Mouse (Mus musculus) G1E (cell line): Measurements from ENCODE around the gene Stab2. TPM values are rescaled to one million over a fixed set of nuclear protein-coding genes. Genes with fewer than 3 reads are reported as not detected.

Source experiments
- ATAC-seq: 2 replicates; pipeline ENCODE4 v1.8.0; 2016; ENCODE audit warnings: mild to moderate bottlenecking; ENCODE audit not compliant: insufficient number of reproducible peaks, poor library complexity, low FRiP score, severe bottlenecking; ENCODE audit errors: extremely low read depth
- DNase-seq: peaks from one replicate; pipeline ENCODE4 v3.0.0; 2012; ENCODE audit warnings: low spot score
- H3K27me3 ChIP-seq: 2 replicates; pipeline ENCODE4 v1.6.1; 2012; ENCODE audit warnings: mild to moderate bottlenecking, low read length, inconsistent platforms; ENCODE audit not compliant: insufficient read depth
- H3K36me3 ChIP-seq: replicated peaks from 2 replicates; pipeline ENCODE3; 2012; ENCODE audit warnings: mild to moderate bottlenecking, inconsistent platforms
- H3K4me1 ChIP-seq: 2 replicates; pipeline ENCODE4 v1.6.1; 2012; ENCODE audit warnings: low read depth, low read length, inconsistent platforms, mixed read lengths; ENCODE audit not compliant: insufficient read depth
- H3K4me3 ChIP-seq: 2 replicates; pipeline ENCODE4 v1.5.1; 2012; ENCODE audit warnings: low read depth, mild to moderate bottlenecking, inconsistent platforms, low read length, moderate library complexity, mixed read lengths
- H3K9me3 ChIP-seq: replicated peaks from 2 replicates; pipeline ENCODE4 v1.6.1; 2012; ENCODE audit warnings: inconsistent platforms
- CTCF ChIP-seq: IDR thresholded peaks from 2 replicates; pipeline ENCODE4 v1.5.1; 2012; ENCODE audit warnings: low read depth, low read length, inconsistent platforms, mixed read lengths
- GATA1 ChIP-seq: IDR thresholded peaks from 2 replicates; pipeline ENCODE4 v1.6.1; 2012; ENCODE audit warnings: borderline replicate concordance, low read length, inconsistent platforms, mixed read lengths
- GATA2 ChIP-seq: IDR thresholded peaks from 2 replicates; pipeline ENCODE4 v1.6.1; 2012; ENCODE audit warnings: low read depth, low read length, inconsistent platforms, borderline replicate concordance
- POLR2AphosphoS5 ChIP-seq: IDR thresholded peaks from 2 replicates; pipeline ENCODE4 v1.6.1; 2012; ENCODE audit warnings: low read depth, low read length, inconsistent platforms; ENCODE audit not compliant: insufficient replicate concordance
- TAL1 ChIP-seq: conservative IDR thresholded peaks from 2 replicates; pipeline ENCODE4 v1.6.1; 2012; ENCODE audit warnings: low read depth, low read length, inconsistent platforms, mixed read lengths
- polyA plus RNA-seq: library from polyadenylated mRNA; stranded (reverse); fragments of >175 nt; gene quantifications from 2 replicates; pipeline ENCODE4 v1.2.3, GENCODE M21; 2012
- total RNA-seq, 2 experiments: library from RNA; stranded (forward) in 1 of 2; stranded (reverse) in 1 of 2; fragments of 200-1000 nt in 1 of 2; fragments of >200 nt in 1 of 2; fragmentation: Nextera tagmentation in 1 of 2; gene quantifications; 2 replicates each; pipeline ENCODE4 v1.2.3; 2014 to 2017

The Stab2 gene
- total and polyA plus RNA-seq, 3 experiments = under 0.01 to 29.7 TPM; not detected in 1

DNA sequence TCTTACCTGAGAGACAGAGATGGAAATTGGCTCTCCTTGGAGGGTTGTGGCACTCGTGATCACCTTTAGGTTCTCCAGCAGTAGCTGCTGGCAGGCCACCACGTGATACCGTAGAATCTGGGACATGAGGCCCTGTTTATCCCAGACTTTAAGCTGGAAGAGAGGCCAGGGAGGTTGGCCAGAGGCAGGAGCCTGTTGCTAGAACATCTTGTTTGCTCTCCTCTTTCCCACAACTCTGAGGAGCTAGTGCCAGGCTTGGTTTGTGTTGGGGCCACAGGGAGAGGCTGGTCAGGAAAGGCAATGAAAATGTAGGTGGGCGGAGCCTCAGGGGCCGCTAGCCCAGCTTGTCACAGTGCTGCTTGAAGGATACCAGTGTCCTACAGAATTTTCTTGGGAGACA is 135.2 kb downstream of the Stab2 start:
- H3K4me1 ChIP-seq = no peaks in the 10 kb centered on the region
- no peaks in the 10 kb centered on the region for H3K9me3 ChIP-seq
- no peak for TF ChIP-seq POLR2AphosphoS5
- TF ChIP-seq CTCF = no peak
- TF ChIP-seq GATA2 = no peak
- TF ChIP-seq TAL1 = no peak
- no peak for TF ChIP-seq GATA1
- H3K36me3 ChIP-seq = no peaks in the 10 kb centered on the region
- DNase-seq (no peak), ATAC-seq (no peak)
- no peak overlapping the region for H3K4me3 ChIP-seq
- H3K27me3 ChIP-seq = no peaks in the 10 kb centered on the region

DNA sequence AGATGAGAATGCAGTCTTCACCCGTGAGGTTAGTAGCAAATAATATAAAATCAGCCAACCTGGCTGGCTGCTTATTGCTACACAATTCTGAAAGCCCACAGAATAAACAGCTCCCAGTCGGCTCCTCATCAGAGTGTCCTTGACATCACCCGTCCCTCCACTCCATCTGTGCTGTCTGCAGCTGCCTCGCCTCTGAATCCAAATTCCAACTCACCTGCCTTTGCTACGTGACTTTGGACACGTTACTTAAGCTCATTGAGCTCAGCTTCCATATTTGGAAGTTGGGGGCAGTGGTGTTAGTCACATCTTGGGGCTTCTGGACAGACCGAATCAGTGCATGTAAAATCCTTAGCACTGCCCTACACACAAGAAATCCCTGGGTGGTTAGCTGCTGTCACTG is 135.7 kb downstream of the Stab2 start:
- Histone ChIP-seq H3K36me3 (no peaks in the 10 kb centered on the region), H3K9me3 (no peaks in the 10 kb centered on the region), H3K27me3 (no peaks in the 10 kb centered on the region), H3K4me1 (no peaks in the 10 kb centered on the region), H3K4me3 (no peak overlapping the region)
- ATAC-seq = no peak
- TF ChIP-seq TAL1 = no peak
- no peak for TF ChIP-seq CTCF
- no peak for TF ChIP-seq POLR2AphosphoS5
- no peak for TF ChIP-seq GATA1
- TF ChIP-seq GATA2 = no peak
- no peak for DNase-seq

- no peaks in the 10 kb centered on the region for H3K4me1 ChIP-seq
- H3K36me3 ChIP-seq = no peaks in the 10 kb centered on the region
- no peak for DNase-seq
- no peaks in the 10 kb centered on the region for H3K27me3 ChIP-seq
- H3K4me3 ChIP-seq = no peak overlapping the region
- TF ChIP-seq GATA2 = no peak
- no peak for TF ChIP-seq GATA1
- no peak for TF ChIP-seq TAL1
- peak; percentile 55 for TF ChIP-seq CTCF
- TF ChIP-seq POLR2AphosphoS5 = no peak
- no peaks in the 10 kb centered on the region for H3K9me3 ChIP-seq
- no peak for ATAC-seq
Measured at GRCm38 (mm10) chr10:86863429-86863828, 144.4 kb downstream of the Stab2 start.

- no peak for DNase-seq
- no peaks in the 10 kb centered on the region for H3K4me1 ChIP-seq
Measured at GRCm38 (mm10) chr10:86862496-86862895, 145.3 kb downstream of the Stab2 start.

DNA sequence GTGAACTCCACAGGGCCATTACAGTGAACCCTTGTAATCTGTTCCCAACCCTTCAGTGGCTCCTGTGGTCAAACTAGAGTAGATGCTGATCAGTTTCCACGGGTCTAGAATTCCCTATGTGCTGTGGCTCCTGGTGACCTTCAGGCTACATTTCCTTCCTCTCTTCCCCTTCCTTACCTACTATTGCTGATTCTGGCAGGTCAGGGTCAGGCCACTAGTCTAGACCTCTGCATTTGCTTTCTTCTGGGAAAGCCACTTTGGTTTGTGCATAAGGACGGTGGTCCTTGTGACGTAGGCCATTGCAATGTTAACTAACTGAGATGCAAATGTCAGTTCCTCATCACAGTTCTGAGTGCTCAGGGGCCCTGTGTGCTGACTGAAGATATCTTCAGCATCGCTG is 147.4 kb downstream of the Stab2 start:
- ATAC-seq = no peak
- Histone ChIP-seq H3K36me3 (no peaks in the 10 kb centered on the region), H3K4me1 (no peaks in the 10 kb centered on the region), H3K27me3 (no peaks in the 10 kb centered on the region; the same call in none of the 2 replicates), H3K4me3 (no peak overlapping the region), H3K9me3 (no peaks in the 10 kb centered on the region)
- TF ChIP-seq GATA2 = no peak
- no peak for DNase-seq

More at GRCm38 (mm10) chr10:86862496-86862895, 145.3 kb downstream of the Stab2 start:
- no peak for ATAC-seq
- H3K36me3 ChIP-seq = no peaks in the 10 kb centered on the region
- no peaks in the 10 kb centered on the region for H3K9me3 ChIP-seq
- no peaks in the 10 kb centered on the region for H3K27me3 ChIP-seq
- no peak for TF ChIP-seq TAL1
- no peak for TF ChIP-seq POLR2AphosphoS5
- no peak for TF ChIP-seq GATA1
- no peak for TF ChIP-seq CTCF
- TF ChIP-seq GATA2 = no peak
- H3K4me3 ChIP-seq = no peak overlapping the region

DNA sequence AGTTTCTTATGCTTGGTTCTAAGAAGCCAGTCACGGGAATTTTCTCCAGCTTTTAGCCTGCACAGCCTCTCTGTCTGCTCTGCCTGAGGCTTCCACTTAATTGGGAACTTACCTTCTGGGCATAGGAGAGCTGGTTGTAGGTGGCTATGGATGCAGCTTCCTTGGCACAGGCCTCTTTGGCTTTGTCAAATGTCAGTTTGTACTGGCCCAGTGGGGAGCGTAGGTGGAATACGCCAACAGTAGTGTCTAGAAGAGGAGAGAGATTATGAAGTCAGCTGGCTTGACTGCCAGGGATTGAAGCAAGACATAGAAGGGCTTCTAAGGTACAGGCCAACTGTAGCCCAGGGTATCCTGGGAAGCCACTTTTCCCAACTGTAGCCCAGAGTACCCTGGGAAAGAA is 154.4 kb downstream of the Stab2 start:
- peaks cover 16% of the 10 kb centered on the region for H3K27me3 ChIP-seq

DNA sequence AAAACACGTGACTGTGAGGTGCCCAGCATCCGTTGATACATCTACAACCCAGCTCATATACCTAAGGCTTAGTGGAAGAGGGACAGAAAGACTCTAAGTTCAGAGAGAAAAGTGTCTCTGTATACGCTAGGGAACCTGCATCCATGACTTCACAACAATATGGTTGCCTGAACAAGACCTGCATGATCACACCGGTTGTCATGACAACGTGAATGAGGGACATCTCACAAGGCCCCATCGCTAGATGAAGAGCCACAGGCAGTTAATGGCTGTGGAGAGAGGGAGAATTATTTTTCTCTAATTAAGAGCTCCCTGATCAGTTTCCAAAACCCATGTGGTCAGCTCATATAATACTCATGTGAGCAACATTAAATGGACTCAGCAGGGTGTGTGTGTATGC is 155.7 kb downstream of the Stab2 start:
- H3K4me3 ChIP-seq = no peak overlapping the region
- peaks cover 16% of the 10 kb centered on the region for H3K27me3 ChIP-seq
- H3K4me1 ChIP-seq = no peaks in the 10 kb centered on the region
- DNase-seq = no peak
- H3K36me3 ChIP-seq = no peaks in the 10 kb centered on the region
- no peak for TF ChIP-seq GATA2
- TF ChIP-seq POLR2AphosphoS5 = no peak
- TF ChIP-seq CTCF = no peak
- no peak for TF ChIP-seq GATA1
- TF ChIP-seq TAL1 = no peak
- no peaks in the 10 kb centered on the region for H3K9me3 ChIP-seq
- ATAC-seq = no peak

More for the DNA sequence above, 154.4 kb downstream of the Stab2 start:
- H3K4me3 ChIP-seq = no peak overlapping the region
- DNase-seq (no peak), ATAC-seq (no peak)
- H3K9me3 ChIP-seq = no peaks in the 10 kb centered on the region
- TF ChIP-seq TAL1 (no peak), CTCF (no peak), GATA1 (no peak), GATA2 (no peak), POLR2AphosphoS5 (no peak)
- no peaks in the 10 kb centered on the region for H3K4me1 ChIP-seq
- no peaks in the 10 kb centered on the region for H3K36me3 ChIP-seq
